Mouse (Mus musculus) layer of hippocampus, postnatal 25 days (tissue): ENCODE results near the gene Cst10. TPM values are rescaled to one million over a fixed set of nuclear protein-coding genes. Genes with fewer than 3 reads are reported as not detected.

Source experiments
- DNase-seq, 2 experiments: peaks; one replicate each; pipeline ENCODE4 v3.0.0; 2022; ENCODE audit warnings: mixed read lengths in 2 of 2, low spot score in 1 of 2; ENCODE audit errors: extremely low spot score in 1 of 2
- total RNA-seq, 2 experiments: library from RNA; stranded (reverse); gene quantifications; 2 replicates each; pipeline ENCODE4 v1.2.3; 2021

Cst10 gene
- total RNA-seq, result not detected

DNA sequence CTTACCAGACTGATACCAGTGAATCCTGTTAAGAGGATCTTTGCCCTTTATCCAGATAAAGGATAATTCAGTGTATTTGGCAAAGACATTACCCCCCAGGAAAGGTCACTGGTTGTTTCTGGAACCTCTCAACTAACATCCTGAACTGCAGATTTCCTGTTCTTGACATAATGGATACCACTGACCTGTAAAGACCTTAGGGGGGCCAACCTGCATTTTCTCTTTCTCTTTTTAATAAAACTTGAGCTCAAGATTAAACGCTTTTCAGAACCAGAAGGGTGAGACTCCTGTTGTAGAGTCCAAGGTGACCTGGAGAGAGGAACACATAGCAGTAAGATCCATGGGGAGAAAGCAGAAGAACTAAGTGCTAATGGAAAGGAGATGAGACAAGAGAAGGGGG is at the start of gene Cst10:
Gene Cst10 (plus strand): TSS at position 301 of the 400 bp plus-strand sequence.
- no peak for DNase-seq

DNA sequence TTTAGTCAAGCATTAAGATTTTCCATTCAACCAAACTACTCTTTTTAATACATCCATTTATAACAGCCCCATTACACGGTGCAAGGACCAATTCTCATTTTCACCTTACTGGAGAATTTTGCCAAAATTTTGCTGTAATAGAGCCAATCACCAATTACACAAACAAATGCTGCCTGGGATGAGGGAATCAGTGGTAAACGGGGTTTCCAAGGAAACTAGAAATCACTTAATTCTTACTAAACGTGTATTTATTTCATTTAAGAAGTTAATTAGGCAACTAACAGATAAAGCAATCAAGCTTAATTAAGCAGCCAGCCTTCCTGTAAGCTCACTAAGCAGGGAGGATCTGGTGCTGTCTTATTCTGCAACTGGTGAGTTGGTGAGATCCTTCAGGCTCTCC is 11.9 kb upstream of the Cst10 start:
- no peak for DNase-seq

DNA sequence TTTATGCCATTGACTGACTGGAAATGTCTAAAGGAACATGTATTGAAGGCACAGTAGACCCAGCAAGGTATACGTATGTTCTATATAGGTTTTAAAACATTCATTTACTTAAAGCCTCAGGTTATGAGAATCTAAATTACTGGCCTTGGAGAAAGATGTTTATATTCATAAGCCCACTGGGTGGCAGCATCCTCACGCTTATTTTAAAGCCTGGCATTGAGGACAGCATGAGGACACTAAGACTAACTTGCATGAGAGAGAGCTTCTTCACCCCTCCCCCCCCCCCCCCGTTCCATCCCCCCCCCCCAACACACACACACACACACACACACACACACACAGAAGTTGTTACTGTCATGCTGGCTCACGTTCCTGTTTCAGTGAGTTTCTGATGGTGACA is 17.7 kb downstream of the Cst10 start:
- peak in 1 of 2 experiments; percentile 33 for DNase-seq
